Mouse (Mus musculus) lung, embryonic 16.5 days (tissue): ENCODE results near the gene Snx21. TPM values are rescaled to one million over a fixed set of nuclear protein-coding genes. Genes with fewer than 3 reads are reported as not detected.

Source experiments
- ATAC-seq: fragments of 200-750 bp; cut with Nextera tagmentation; 2 replicates; pipeline ENCODE4 v1.8.0; 2017; ENCODE audit warnings: low read depth, mild to moderate bottlenecking, moderate library complexity
- H3K27ac ChIP-seq: fragments of 300-500 bp; sonication (generic); 2 replicates; pipeline ENCODE4 v1.5.1; 2014; ENCODE audit warnings: mild to moderate bottlenecking, control low read depth, low read length
- H3K27me3 ChIP-seq: fragments of 300-500 bp; sonication (generic); 2 replicates; pipeline ENCODE4 v1.6.1; 2014; ENCODE audit warnings: low read depth, low read length, mixed read lengths; ENCODE audit not compliant: control insufficient read depth, insufficient read depth
- H3K36me3 ChIP-seq: fragments of 300-500 bp; sonication (generic); 2 replicates; pipeline ENCODE4 v1.6.1; 2014; ENCODE audit warnings: low read length; ENCODE audit not compliant: control insufficient read depth, insufficient read depth
- H3K4me1 ChIP-seq: fragments of 300-500 bp; sonication (generic); replicated peaks from 2 replicates; pipeline ENCODE4 v1.6.1; 2014; ENCODE audit warnings: low read length, mixed read lengths; ENCODE audit not compliant: control insufficient read depth, insufficient read depth
- H3K4me2 ChIP-seq: fragments of 300-500 bp; sonication (generic); 2 replicates; pipeline ENCODE4 v1.6.1; 2014; ENCODE audit warnings: low read depth, low read length, control low read depth
- H3K4me3 ChIP-seq: fragments of 300-500 bp; sonication (generic); 2 replicates; pipeline ENCODE4 v1.5.1; 2014; ENCODE audit warnings: mild to moderate bottlenecking, low read length, control low read depth
- H3K9ac ChIP-seq: fragments of 300-500 bp; sonication (generic); 2 replicates; pipeline ENCODE4 v1.6.1; 2014; ENCODE audit warnings: low read length, control low read depth
- H3K9me3 ChIP-seq: fragments of 300-500 bp; sonication (generic); 2 replicates; pipeline ENCODE4 v1.6.1; 2016; ENCODE audit warnings: low read length; ENCODE audit not compliant: control insufficient read depth
- WGBS: fragments of 180-500 bp; shearing (Covaris S2); extraction: QIAGEN DNeasy Blood & Tissue Kit; methylation state at CpG from one replicate; pipeline ENCODE4 v1.1.7; 2014; 5-methylcytosine and 5-hydroxymethylcytosine counted together
- polyA plus RNA-seq: library from polyadenylated mRNA; unstranded; fragments of >200 nt; fragmentation: Nextera tagmentation; extraction: Ambion mirVana; gene quantifications from 2 replicates; pipeline ENCODE4 v1.2.1, GENCODE M21; 2015

Gene Snx21
- polyA plus RNA-seq, 1 experiment from 2014 or later = 23.9 TPM

DNA sequence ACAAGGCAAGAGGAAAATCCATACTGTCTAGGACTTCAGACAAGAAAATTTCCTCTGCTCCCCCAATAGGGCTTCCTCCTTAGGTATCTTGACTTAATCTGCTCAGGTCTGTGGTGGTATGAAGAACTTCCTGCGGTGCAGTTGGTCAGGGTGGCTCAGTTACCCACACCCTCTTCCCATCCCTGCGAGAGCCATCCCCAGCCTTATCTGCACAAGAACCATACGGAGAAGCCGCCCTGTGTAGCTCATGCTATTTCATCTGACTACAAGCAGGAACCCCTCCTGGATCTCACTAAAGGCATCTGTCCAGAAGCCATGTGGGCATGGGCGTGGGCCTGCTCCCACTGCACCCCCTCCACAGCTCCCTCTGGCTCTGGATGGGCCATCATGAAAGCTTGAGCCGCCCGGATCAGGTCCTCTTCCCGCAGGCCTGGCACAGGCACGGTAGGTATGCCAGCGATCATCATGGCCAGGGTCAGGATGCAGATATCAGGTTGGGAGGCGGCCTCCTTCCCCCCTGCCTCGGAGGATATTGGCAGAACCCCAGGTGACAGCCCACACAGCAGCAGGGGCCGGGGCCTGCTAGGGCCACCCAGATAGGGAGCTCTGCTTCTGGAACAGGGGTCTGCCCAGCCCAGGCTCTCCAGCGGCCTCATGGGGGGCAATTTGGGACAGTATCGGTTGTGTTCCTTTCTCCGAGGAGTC, 41.7 kb downstream of the Snx21 start:
- WGBS = 84% methylated on average over 16 of the region's 16 CpGs
- Histone ChIP-seq H3K27me3 (no peaks in the 10 kb centered on the region), H3K36me3 (peaks cover 16% of the 10 kb centered on the region)

DNA sequence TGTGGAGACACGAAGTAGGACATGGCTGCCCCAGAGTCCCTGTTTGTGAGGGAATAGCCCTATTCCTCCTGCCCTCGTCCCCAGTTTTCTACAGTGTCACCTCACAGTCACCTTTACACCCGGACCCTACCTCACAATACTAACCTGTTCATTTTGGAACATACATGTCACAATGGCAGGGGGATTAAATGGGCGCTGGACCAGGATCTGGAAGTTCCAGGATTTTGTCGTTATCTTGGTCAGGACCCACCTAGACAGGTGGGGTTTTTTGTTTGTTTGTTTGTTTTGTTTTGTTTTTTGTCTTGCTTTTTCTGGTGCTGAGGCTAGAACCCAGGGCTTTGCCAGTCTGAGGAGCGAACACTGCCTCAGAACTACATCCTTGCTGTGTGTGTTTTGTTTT, 42.8 kb downstream of the Snx21 start, which contains the start of gene Spata25:
TSS of gene Spata25 (minus strand) at position 101 of the 400 bp plus-strand sequence.
- Histone ChIP-seq H3K27me3 (no peaks in the 10 kb centered on the region), H3K27ac (no peak within 1 kb of the TSS), H3K9ac (no peak within 1 kb of the TSS), H3K4me2 (no peak within 1 kb of the TSS), H3K9me3 (no peaks in the 10 kb centered on the region), H3K36me3 (peaks cover 16% of the 10 kb centered on the region), H3K4me1 (peaks cover 11% of the 10 kb centered on the region), H3K4me3 (no peak within 1 kb of the TSS)
- WGBS = 82% methylated on average over 6 of the region's 6 CpGs
- no peak for ATAC-seq

More for the DNA sequence above, 41.7 kb downstream of the Snx21 start:
- Histone ChIP-seq H3K4me1 (peaks cover 5% of the 10 kb centered on the region), H3K9ac (no peak overlapping the region), H3K9me3 (no peaks in the 10 kb centered on the region), H3K4me2 (no peak overlapping the region), H3K4me3 (no peak overlapping the region), H3K27ac (no peak overlapping the region)
- no peak for ATAC-seq

- Histone ChIP-seq H3K9ac (no peak overlapping the region), H3K27ac (no peak overlapping the region), H3K4me1 (peaks cover 6% of the 10 kb centered on the region), H3K36me3 (peaks cover 16% of the 10 kb centered on the region), H3K4me3 (no peak overlapping the region), H3K27me3 (no peaks in the 10 kb centered on the region), H3K4me2 (no peak overlapping the region), H3K9me3 (no peaks in the 10 kb centered on the region)
- no peak for ATAC-seq
- WGBS = 94% methylated on average over 1 of the region's 1 CpGs
Observed at GRCm38 (mm10) chr2:164829090-164829489, 43.5 kb downstream of the Snx21 start.

DNA sequence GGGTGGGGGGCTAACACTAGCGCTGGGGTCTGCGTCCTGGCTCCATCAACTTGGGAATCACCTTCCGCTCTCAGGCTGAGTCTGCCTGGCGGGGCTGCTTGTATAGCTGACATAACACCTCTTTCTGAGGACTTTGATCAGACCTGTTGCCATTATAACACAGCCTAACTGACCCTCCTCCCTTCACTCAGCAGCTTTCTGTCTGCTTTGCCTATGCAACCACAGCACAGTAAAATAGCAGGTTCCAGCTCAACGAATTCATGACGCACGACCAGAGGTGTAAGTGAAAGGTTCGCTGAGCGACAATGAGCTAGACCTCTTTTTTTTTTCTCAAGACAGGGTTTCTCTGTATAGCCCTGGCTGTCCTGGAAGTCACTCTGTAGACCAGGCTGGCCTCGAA, 45.4 kb downstream of the Snx21 start:
- Histone ChIP-seq H3K4me3 (no peak overlapping the region), H3K4me2 (no peak overlapping the region), H3K4me1 (peaks cover 18% of the 10 kb centered on the region), H3K27ac (no peak overlapping the region), H3K9me3 (no peaks in the 10 kb centered on the region), H3K9ac (no peak overlapping the region), H3K36me3 (peaks cover 3% of the 10 kb centered on the region), H3K27me3 (no peaks in the 10 kb centered on the region)
- 81% methylated on average over 10 of the region's 10 CpGs for WGBS
- no peak for ATAC-seq

GRCm38 (mm10) chr2:164832032-164832747, 46.6 kb downstream of the Snx21 start:
- Histone ChIP-seq H3K4me2 (peak overlapping the region; percentile 100), H3K27me3 (no peaks in the 10 kb centered on the region), H3K9ac (peak overlapping the region; percentile 85), H3K4me3 (peak overlapping the region; percentile 81), H3K36me3 (peaks cover 6% of the 10 kb centered on the region), H3K27ac (peak overlapping the region; percentile 92), H3K9me3 (no peaks in the 10 kb centered on the region), H3K4me1 (peaks cover 18% of the 10 kb centered on the region)
- WGBS = 55% methylated on average over 16 of the region's 16 CpGs
- ATAC-seq = no peak

DNA sequence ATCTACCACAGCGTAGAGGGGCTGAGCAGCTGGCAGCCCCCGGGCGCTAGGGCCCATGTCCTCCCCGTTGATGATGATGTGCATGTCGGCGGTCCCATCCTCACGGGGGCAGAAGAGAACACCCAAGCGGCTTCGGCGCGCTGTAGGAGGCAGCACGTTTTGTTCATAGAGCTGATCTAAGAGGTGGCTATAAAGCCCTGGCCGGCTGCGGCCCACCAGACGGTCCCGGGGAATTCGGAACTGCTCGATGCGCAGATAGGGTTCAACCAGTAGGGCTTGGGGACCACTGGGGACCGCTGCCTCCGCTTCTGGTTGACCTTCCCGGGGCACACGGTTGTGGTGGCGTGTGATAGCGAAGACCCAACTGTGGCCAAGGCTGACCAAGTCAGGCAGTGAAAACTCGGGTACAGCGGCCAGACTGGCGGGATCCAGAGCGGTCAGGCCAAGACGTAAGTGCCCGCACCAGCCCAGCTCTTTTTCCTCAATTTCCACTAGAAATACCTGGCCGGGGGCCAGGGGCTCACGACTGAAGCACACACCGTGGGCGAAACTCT, 47.2 kb downstream of the Snx21 start, which contains the start of gene Ctsa:
TSS of gene Ctsa (plus strand) at position 126 of the 554 bp plus-strand sequence.
- Histone ChIP-seq H3K27ac (peak within 1 kb of the TSS; percentile 92), H3K4me1 (peaks cover 18% of the 10 kb centered on the region), H3K9me3 (no peaks in the 10 kb centered on the region), H3K4me2 (peak within 1 kb of the TSS; percentile 100), H3K27me3 (no peaks in the 10 kb centered on the region), H3K36me3 (peaks cover 3% of the 10 kb centered on the region; the same call in 1 of the 2 replicates), H3K4me3 (peak within 1 kb of the TSS; percentile 81), H3K9ac (peak within 1 kb of the TSS; percentile 85)
- WGBS = under 1% methylated on average over 35 of the region's 35 CpGs
- ATAC-seq = peak; percentile 81

- under 1% methylated on average over 31 of the region's 31 CpGs for WGBS
- Histone ChIP-seq H3K9me3 (no peaks in the 10 kb centered on the region), H3K4me3 (peak within 1 kb of the TSS; percentile 81), H3K4me2 (peak within 1 kb of the TSS; percentile 100), H3K27ac (peak within 1 kb of the TSS; percentile 92), H3K27me3 (no peaks in the 10 kb centered on the region), H3K9ac (peak within 1 kb of the TSS; percentile 85), H3K36me3 (peaks cover 8% of the 10 kb centered on the region), H3K4me1 (peaks cover 18% of the 10 kb centered on the region)
- ATAC-seq = peak; percentile 79
Observed at GRCm38 (mm10) chr2:164833314-164833959, 47.8 kb downstream of the Snx21 start, which contains the start of gene Neurl2. Gene Neurl2, minus strand, starts transcription at chr2:164833456.

DNA sequence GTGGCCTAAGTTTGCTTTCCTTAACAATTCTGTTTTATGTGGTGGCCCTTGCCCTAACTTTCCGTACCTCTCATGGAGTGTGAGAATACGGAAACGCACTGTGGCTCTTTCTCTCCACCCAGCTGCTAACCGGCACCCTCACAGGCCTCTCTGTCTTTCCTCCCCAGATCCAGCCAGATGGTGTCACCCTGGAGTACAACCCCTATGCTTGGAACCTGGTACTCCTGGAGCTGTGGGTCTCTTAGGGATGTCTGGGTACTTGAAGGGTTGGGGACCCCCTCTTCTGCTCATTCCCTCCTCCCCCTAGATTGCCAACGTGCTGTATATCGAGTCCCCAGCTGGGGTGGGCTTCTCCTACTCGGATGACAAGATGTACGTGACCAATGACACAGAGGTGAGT, 48.9 kb downstream of the Snx21 start:
- H3K9ac ChIP-seq = peak overlapping the region; percentile 85
- H3K4me2 ChIP-seq = peak overlapping the region; percentile 100
- WGBS = 39% methylated on average over 8 of the region's 8 CpGs
- peak overlapping the region; percentile 81 for H3K4me3 ChIP-seq
- peaks cover 18% of the 10 kb centered on the region for H3K4me1 ChIP-seq
- no peak for ATAC-seq
- no peaks in the 10 kb centered on the region for H3K9me3 ChIP-seq
- no peaks in the 10 kb centered on the region for H3K27me3 ChIP-seq
- peaks cover 15% of the 10 kb centered on the region for H3K36me3 ChIP-seq
- no peak overlapping the region for H3K27ac ChIP-seq
